Mouse (Mus musculus) embryonic facial prominence, embryonic 14.5 days (tissue): ENCODE measurements around the gene Cnot6l. TPM values are rescaled to one million over a fixed set of nuclear protein-coding genes. Genes with fewer than 3 reads are reported as not detected.

Source experiments
- ATAC-seq: fragments of 200-750 bp; cut with Nextera tagmentation; 2 replicates; pipeline ENCODE4 v1.8.0; 2017; ENCODE audit warnings: low read depth, moderate number of reproducible peaks, moderate TSS enrichment
- DNase-seq: peaks from one replicate; pipeline ENCODE4 v3.0.0-alpha.2; 2015; ENCODE audit warnings: low spot score
- H3K27ac ChIP-seq: fragments of 300-500 bp; sonication (generic); replicated peaks from 2 replicates; pipeline ENCODE4 v1.5.1; 2014; ENCODE audit warnings: low read depth, mild to moderate bottlenecking, low read length, moderate library complexity
- H3K27me3 ChIP-seq: fragments of 300-500 bp; sonication (generic); replicated peaks from 2 replicates; pipeline ENCODE4 v1.6.1; 2014; ENCODE audit warnings: low read length; ENCODE audit not compliant: control insufficient read depth, insufficient read depth
- H3K36me3 ChIP-seq: fragments of 300-500 bp; sonication (generic); 2 replicates; pipeline ENCODE4 v1.6.1; 2014; ENCODE audit warnings: low read length, mixed read lengths; ENCODE audit not compliant: control insufficient read depth, insufficient read depth
- H3K4me1 ChIP-seq: fragments of 300-500 bp; sonication (generic); 2 replicates; pipeline ENCODE4 v1.6.1; 2014; ENCODE audit warnings: antibody characterized with exemption, low read length; ENCODE audit not compliant: control insufficient read depth, insufficient read depth
- H3K4me2 ChIP-seq: fragments of 300-500 bp; sonication (generic); 2 replicates; pipeline ENCODE4 v1.6.1; 2014; ENCODE audit warnings: low read depth, mild to moderate bottlenecking, low read length, moderate library complexity, mixed read lengths
- H3K4me3 ChIP-seq: fragments of 300-500 bp; sonication (generic); 2 replicates; pipeline ENCODE4 v1.5.1; 2014; ENCODE audit warnings: low read depth, mild to moderate bottlenecking, low read length
- H3K9ac ChIP-seq: fragments of 300-500 bp; sonication (generic); 2 replicates; pipeline ENCODE4 v1.6.1; 2014; ENCODE audit warnings: low read depth, mild to moderate bottlenecking, low read length, moderate library complexity, mixed read lengths
- H3K9me3 ChIP-seq: fragments of 300-500 bp; sonication (generic); 2 replicates; pipeline ENCODE4 v1.6.1; 2016; ENCODE audit warnings: low read length; ENCODE audit not compliant: control insufficient read depth
- WGBS: fragments of 180-500 bp; shearing (Covaris S2); extraction: QIAGEN DNeasy Blood & Tissue Kit; methylation state at CpG from one replicate; pipeline ENCODE4 v1.1.7; 2014; 5-methylcytosine and 5-hydroxymethylcytosine counted together
- polyA plus RNA-seq: library from polyadenylated mRNA; unstranded; fragments of >200 nt; fragmentation: Nextera tagmentation; extraction: Ambion mirVana; gene quantifications from 2 replicates; pipeline ENCODE4 v1.2.1, GENCODE M21; 2014

Cnot6l gene
- polyA plus RNA-seq, 1 experiment from 2014 or later: 25.9 TPM

DNA sequence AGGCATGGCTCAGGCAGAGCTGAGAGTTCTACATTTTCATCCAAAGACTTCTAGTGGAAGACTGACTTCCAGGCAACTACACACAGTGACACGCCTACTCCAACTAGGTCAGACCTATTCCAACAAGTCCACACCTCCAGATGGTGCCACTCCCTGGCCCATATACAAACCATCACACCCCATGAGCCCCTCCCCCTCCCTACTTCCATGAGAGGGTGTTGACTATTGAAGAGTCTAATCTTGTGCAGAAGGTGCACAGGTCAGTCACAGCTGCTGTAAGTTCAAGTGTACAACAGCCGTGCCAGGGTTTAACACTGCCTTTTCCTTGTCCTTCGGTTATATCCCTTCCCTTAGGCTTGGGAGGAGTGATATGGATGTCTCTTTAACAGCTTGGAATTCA is 121.5 kb downstream of the Cnot6l start:
- Histone ChIP-seq H3K27ac (no peak overlapping the region), H3K4me2 (no peak overlapping the region), H3K4me1 (0 out of 2 replicates have a peak, but pooled peaks cover 2% of the 10 kb centered on the region), H3K4me3 (no peak overlapping the region), H3K9ac (no peak overlapping the region), H3K36me3 (no peaks in the 10 kb centered on the region), H3K9me3 (no peaks in the 10 kb centered on the region), H3K27me3 (no peaks in the 10 kb centered on the region)
- ATAC-seq (no peak), DNase-seq (peak; percentile 11)
- 87% methylated on average over 3 of the region's 3 CpGs for WGBS

- Histone ChIP-seq H3K4me1 (peaks cover 7% of the 10 kb centered on the region; the same call in 1 of the 2 replicates), H3K4me3 (no peak overlapping the region), H3K27ac (no peak overlapping the region), H3K4me2 (no peak overlapping the region), H3K36me3 (no peaks in the 10 kb centered on the region), H3K9ac (no peak overlapping the region), H3K27me3 (no peaks in the 10 kb centered on the region), H3K9me3 (no peaks in the 10 kb centered on the region)
- DNase-seq: no peak
- no peak for ATAC-seq
- 49% methylated on average over 7 of the region's 7 CpGs for WGBS
Observed at GRCm38 (mm10) chr5:96041507-96042104, 122.4 kb downstream of the Cnot6l start.

GRCm38 (mm10) chr5:96039188-96039840 is 124.7 kb downstream of the Cnot6l start:
- DNase-seq: peak; percentile 67
- H3K36me3 ChIP-seq: no peaks in the 10 kb centered on the region
- peaks cover 7% of the 10 kb centered on the region; the same call in 1 of the 2 replicates for H3K4me1 ChIP-seq
- no peaks in the 10 kb centered on the region for H3K9me3 ChIP-seq
- no peak overlapping the region for H3K4me3 ChIP-seq
- no peak overlapping the region for H3K9ac ChIP-seq
- H3K27ac ChIP-seq: no peak overlapping the region
- 73% methylated on average over 5 of the region's 5 CpGs for WGBS
- ATAC-seq: peak; percentile 59
- no peaks in the 10 kb centered on the region for H3K27me3 ChIP-seq
- H3K4me2 ChIP-seq: no peak overlapping the region

DNA sequence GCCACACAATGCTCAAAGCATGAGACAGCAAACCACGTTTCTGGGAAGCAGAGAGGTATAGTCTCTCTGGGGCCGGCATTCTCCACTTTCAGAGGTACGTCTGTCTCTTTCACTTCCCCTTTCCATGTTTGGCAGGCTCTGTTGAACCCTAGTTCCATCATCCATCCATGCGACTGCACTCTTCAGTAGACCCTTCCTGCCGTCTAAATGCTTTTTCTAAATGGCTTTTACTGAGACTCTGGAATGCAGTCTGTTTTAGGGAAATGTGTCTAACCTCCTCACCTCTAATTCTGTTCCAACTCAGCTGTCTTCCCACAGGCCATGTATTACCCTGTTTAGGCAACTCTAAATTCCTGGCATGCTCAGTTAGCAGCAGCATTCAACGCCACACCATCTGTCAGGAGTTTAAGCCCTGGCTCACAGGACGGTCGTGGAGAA is 126.3 kb downstream of the Cnot6l start:
- ATAC-seq: peak; percentile 73
- Histone ChIP-seq H3K27me3 (no peaks in the 10 kb centered on the region), H3K27ac (no peak overlapping the region; the same call in 1 of the 2 replicates), H3K4me2 (no peak overlapping the region), H3K4me3 (no peak overlapping the region), H3K9ac (no peak overlapping the region), H3K9me3 (no peaks in the 10 kb centered on the region), H3K36me3 (no peaks in the 10 kb centered on the region), H3K4me1 (peaks cover 7% of the 10 kb centered on the region; the same call in 1 of the 2 replicates)
- peak; percentile 82 for DNase-seq
- 22% methylated on average over 8 of the region's 8 CpGs for WGBS

- H3K36me3 ChIP-seq: no peaks in the 10 kb centered on the region
- WGBS: 59% methylated on average over 7 of the region's 7 CpGs
- no peaks in the 10 kb centered on the region for H3K27me3 ChIP-seq
- H3K4me3 ChIP-seq: no peak overlapping the region
- no peak overlapping the region for H3K9ac ChIP-seq
- H3K9me3 ChIP-seq: no peaks in the 10 kb centered on the region
- H3K4me1 ChIP-seq: peaks cover 7% of the 10 kb centered on the region; the same call in 1 of the 2 replicates
- no peak overlapping the region for H3K4me2 ChIP-seq
- DNase-seq (peak; percentile 53), ATAC-seq (no peak)
- no peak overlapping the region for H3K27ac ChIP-seq
Observed at GRCm38 (mm10) chr5:96036125-96036672, 127.8 kb downstream of the Cnot6l start.

GRCm38 (mm10) chr5:96034101-96034500 is 129.9 kb downstream of the Cnot6l start:
- Histone ChIP-seq H3K9me3 (no peaks in the 10 kb centered on the region), H3K27me3 (no peaks in the 10 kb centered on the region), H3K27ac (no peak overlapping the region), H3K4me1 (peaks cover 7% of the 10 kb centered on the region; the same call in 1 of the 2 replicates), H3K9ac (no peak overlapping the region), H3K4me3 (no peak overlapping the region), H3K4me2 (no peak overlapping the region), H3K36me3 (no peaks in the 10 kb centered on the region)
- WGBS: 8% methylated on average over 1 of the region's 1 CpGs
- ATAC-seq: no peak
- DNase-seq: peak; percentile 17

- Histone ChIP-seq H3K36me3 (no peaks in the 10 kb centered on the region), H3K4me1 (no peaks in the 10 kb centered on the region), H3K4me2 (no peak overlapping the region), H3K9me3 (0 out of 2 replicates have a peak, but pooled peaks cover 3% of the 10 kb centered on the region), H3K27me3 (no peaks in the 10 kb centered on the region), H3K27ac (no peak overlapping the region), H3K4me3 (no peak overlapping the region), H3K9ac (no peak overlapping the region)
- ATAC-seq (no peak), DNase-seq (no peak)
- WGBS: 82% methylated on average over 2 of the region's 2 CpGs
Observed at GRCm38 (mm10) chr5:96029821-96030220, 134.2 kb downstream of the Cnot6l start.
